Mouse (Mus musculus) thymus, adult 2 months (tissue): Measurements from ENCODE around the gene Erg.

Experiments
- CTCF ChIP-seq: fragments of 200-500 bp; IDR thresholded peaks from 2 replicates; pipeline ENCODE4 v1.5.1; 2012; ENCODE audit warnings: mild to moderate bottlenecking, control low read depth, low read length, moderate library complexity, borderline replicate concordance; ENCODE audit not compliant: control insufficient read depth, poor library complexity, insufficient read depth; ENCODE audit errors: extremely low read depth
- POLR2A ChIP-seq: fragments of 200-500 bp; IDR thresholded peaks from 2 replicates; pipeline ENCODE4 v1.6.1; 2012; ENCODE audit warnings: mild to moderate bottlenecking, low read length, control low read depth, moderate library complexity; ENCODE audit not compliant: control insufficient read depth, poor library complexity, insufficient read depth; ENCODE audit errors: extremely low read depth

- TF ChIP-seq POLR2A (no peak), CTCF (no peak)
Observed at GRCm38 (mm10) chr16:95436611-95437010, 149.8 kb downstream of the Erg start.
